Mouse (Mus musculus) spleen, adult 12 weeks (tissue): ENCODE measurements around the gene Zfand3.

Experiments used
- DNase-seq: peaks from one replicate; pipeline ENCODE4 v3.0.0; 2022; ENCODE audit warnings: low spot score

Gene Zfand3

DNA sequence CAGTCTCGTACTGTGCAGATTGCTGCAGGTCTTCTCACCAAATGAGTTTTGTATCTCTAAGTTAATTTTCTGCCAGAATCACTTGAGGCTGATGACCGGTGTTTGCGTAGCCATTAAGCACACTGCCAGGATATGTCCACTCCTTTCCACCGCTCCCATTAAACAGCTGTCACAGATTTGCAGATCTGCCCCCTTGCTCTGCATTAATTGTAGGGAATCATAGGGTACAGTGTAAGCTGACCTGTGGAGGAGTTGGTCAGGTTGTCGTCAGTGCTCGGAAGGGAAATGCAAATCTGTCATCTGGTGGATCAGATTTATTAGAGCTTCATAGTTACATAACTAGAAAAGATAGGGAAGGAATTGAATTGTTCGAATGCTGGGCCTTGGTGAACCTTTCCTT lies 106.1 kb downstream of the Zfand3 start:
- DNase-seq: no peak

DNA sequence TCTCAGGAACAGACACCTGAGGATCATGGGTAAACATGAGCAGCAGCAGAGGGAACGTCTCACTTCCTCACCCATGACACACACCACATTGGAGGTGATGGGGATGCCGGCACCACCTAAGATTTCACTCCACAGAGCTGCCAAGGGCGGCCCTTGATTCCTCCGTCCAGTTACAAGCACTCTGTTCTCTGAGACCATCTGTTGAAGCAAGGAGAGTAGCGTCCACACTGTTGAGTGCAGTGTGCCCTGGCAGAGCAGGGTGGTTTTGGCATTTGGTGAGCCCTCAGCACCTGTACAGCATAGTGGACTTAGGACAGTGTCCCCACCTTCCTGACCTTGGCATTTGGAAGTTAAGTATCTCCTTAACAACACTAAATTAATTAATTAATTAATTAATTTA lies 107.0 kb downstream of the Zfand3 start:
- no peak for DNase-seq

DNA sequence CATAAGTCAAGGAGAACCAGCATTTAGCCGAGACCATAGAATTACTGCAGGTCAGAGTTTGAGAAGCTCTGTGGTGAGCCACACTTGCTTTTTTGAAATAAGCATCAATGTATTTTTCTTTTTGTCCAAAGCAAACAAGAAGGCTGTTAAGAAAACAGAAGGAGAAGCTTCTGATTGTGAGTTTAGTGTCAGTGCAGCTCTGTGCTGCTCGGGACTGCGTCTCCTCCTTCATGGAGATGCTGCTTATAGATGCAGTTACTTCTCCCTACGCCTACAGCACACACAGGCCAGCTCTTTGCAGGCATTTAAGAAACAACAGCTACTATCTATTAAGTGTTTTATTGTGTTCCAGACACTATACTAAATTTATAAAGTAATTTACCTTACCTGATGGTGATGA lies 107.5 kb downstream of the Zfand3 start:
- DNase-seq: no peak

DNA sequence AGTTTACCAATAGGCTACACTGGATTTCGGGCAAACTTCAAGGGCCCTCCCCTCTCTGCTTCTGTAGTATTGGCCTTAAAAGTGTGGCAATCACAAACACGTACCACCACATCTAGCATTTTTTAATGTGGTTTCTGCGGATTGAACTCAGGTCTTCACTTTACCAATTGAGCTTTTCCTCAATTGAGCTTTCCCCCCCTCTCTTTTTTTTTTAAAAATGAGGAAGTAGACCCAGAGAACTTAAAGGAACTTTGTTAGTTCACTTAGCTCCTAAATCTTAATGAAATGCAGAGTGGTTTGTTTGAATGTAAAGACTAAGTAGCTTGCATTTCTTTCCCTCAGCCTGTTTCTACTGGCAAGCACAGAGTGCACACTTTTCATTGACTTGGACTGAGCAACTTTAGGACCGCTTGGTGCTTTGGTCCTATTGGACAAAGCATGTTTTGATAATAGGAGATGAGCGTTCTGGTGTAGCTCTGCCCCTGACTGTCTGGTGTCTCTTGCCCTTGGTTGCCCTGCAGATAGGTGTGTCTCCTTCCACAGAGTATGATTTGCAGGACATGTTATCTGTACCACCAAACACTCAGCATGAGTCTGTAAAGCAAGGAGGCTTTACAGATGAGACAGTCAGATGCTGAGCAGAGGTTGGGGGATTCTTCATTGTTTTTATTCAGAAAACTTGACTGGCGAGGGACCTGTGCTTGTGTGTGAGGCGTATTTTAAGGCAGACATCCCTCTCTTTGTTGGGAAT lies 108.2 kb downstream of the Zfand3 start:
- DNase-seq: no peak

DNA sequence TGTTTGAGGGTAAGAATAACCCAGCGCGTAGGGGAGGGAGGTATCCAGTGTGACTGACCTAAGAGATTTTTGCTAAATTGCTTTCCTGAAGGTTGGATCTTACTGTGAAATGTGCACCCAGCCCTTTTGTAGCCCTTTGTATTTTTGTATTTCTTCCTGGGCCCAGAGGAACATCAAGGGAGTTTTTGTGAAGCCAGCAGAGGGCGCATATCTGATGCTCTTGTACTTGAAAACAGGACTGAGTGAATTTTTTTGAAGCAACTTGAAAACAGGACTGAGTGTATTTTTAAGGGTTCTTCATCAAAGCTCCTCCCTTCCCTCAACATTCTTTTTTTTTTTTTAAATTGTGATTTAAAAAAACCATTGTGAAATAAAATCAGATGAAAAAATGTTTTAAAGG lies 110.2 kb downstream of the Zfand3 start:
- no peak for DNase-seq

DNA sequence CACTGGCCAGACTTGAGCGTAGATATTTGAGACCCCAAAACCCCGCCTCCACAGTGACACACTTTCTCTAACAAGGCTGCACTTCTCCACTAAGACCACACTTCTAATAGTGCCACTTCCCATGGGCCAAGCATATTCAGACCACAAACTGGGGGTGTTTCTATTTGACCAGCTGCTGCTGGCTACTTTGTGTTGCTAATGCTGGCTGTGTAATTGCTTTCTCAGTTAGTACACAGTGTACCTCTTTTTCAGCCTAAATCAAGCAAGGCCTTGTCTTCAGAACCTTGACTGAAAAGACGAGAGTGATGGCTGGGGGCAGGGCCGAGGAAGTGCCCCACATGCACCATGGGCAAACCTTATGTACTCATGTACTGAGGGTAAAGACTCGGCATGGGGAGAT lies 111.7 kb downstream of the Zfand3 start:
- no peak for DNase-seq

DNA sequence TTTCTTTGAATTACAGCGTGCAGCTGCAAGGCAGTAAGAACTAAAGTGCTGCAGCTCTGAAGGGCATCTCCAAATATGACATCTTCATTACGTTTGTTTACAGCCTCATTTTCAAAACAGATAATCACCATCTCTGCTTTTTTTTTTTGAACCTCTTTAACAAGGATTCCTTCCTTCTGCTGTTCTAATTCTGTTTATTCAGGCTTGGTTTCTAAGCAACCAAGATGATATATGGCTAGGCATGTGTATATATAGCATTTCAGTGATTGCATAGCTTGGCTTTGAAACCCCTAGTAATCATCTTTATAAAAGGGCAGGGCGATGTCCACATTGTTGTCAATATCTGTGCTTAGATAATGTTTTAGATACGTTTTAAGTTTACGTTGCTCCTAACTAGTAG lies 113.5 kb downstream of the Zfand3 start:
- DNase-seq: no peak

DNA sequence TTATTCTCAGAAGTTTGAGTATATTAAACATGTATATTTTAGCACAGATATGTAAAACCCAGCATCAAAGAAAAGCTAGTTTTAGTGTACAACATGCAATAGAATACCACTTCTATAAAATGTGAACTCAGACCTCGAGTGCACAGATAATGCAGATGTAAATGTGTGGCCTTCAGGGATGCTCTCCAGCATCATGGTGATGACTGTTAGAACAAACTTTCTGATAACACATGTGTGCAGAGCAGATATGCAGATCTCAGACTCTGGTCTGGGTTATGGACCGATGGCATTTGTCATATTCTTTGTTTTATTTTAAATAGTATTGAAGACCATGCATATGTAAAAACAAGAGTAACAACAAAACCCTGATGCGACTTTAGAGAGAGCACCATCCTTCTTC lies 117.7 kb downstream of the Zfand3 start:
- DNase-seq: no peak

DNA sequence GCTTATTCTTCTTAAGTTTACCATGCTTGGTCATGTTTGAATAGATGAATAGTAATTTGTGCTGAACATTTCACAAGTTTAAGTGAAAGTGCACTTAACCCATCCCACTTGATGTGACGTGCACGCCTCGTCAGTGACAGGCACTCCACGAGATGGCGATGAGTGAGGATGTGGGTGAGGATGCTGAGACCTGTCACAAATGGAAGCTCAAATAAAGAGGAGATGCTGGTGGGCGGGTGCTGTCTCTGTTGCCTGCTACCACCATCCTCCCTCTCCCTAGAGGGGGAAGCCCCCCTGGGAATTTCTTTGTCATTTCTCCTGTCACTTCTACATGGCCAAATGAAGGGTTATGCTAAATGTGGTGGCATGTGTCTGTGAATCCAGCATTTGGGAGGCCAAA lies 123.9 kb downstream of the Zfand3 start:
- no peak for DNase-seq

DNA sequence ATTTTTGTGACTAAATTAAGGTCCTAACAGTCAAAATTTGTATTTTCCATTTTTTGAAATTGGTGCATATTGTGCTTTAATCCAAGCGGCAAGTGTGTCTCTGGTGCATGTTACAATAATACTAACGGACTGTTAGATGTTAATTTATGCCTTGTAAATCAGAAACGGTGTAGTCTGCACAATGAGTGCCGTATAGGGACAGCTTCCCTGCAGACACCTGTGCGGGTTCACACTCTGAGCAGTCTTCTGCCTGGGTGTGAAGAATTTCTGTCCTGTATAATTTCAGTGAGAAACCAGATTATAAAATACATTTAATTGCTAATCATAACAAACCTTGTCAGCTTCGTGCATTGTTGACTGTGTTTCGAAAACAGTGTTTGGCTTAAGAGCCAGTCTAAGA lies 124.7 kb downstream of the Zfand3 start:
- no peak for DNase-seq

DNA sequence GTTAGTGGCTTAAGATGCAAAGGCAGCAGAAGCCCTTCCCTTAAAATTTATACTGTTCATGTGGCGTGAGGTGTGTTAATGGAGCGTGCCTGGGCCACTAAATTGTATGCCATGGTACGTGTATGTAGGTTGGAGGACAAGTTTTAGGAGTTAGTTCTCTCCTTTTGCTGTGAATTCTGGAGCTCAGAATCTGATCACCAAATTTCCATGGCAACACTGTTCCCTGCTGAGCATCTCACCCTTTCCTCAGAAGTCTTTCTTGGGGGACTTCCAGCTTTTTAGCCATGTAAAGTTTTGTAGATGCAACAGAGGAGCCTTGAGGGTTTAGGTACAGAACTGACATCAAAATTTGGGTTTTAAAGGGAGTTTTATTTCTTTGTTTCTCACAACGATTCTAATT lies 125.8 kb downstream of the Zfand3 start:
- DNase-seq: no peak

DNA sequence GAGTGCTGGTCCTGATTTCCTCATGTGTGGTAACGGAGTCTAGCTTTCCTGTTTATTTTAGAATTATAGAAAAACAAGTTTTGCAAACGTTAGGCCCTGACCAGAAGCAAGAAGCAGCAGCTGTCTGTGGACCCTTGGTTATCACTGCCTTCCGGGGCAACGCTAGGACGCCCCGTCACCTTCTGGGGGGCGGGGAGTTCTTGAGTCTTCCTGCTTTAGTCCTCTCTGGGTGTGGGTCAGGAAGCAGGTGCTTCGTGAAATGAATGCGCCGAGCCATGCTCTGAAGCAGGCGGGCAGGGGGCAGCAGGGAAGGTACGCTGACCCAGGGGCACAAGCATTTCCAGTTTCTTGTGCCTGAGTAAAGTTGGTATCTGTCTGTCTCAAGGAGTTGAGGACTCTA lies 129.1 kb downstream of the Zfand3 start:
- DNase-seq: no peak

DNA sequence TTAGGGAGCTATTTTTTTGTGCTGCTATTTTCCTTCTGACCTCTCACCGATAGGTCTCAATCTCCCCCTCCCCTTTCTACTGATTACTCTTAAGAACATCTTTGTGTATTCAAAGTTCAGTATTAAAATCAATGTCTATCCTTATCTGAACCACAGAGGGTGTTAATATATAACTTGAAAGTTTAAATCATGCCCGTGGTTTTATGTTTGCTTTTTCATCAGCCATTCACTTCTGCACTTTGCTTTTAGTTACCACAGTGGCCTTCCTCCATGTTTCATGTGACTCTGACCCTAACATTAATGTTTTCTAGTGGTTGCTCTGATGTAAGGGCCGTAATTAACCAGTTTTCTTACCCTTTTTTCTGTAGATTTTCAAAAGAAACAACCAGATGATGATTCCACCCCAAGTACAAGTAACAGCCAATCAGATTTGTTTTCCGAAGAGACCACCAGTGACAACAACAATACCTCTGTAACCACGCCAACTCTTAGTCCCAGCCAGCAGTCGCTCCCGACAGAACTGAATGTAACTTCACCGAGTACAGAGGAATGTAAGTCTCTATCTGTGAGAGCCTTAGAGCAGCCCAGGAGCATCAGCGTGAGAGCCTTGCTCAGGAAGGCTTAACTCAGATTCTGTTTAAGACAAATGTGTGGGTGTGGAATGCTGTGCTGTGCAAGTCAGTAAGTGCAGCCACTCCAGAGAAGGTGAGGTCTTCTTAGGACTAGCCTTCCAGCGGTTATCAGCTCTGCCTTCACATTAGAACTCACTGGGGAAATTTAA lies 130.6 kb downstream of the Zfand3 start:
- no peak for DNase-seq

DNA sequence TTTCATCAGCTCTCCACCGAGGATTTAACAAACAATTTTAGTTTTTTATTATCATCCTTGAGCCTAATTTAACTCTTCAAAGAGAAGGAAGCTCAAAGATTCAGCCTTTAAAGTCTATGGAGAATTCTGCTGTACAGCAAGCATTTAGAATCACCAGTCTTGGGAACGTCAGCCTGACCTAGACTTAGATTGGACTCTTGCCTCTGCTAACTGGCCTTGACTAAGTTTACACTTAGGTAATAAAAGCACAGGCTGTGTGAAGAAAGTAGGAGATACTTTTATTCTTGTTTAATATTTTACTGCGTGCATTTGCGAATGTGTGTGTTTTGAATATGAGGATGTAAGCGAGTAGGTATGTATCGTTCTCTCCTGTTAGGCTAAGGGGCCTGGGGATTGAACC lies 131.4 kb downstream of the Zfand3 start:
- DNase-seq: no peak

DNA sequence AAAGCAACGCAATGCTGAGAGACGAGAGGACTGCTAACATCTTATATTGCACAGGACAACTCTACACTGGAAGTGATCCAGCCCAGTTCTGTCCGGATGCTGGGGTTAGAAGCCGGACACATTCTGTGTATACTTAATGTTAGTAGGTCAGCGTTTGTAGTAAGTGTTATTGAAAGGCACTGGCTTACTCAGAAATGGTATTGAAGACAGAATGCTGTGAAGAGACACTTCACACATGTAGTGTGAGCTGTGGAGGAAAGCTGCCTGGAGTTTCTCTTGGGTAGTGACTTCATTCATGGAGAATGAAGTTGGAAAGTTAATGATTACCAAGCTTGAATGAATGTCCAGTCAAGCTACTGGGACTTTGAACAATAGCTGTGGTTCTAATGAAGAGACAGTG lies 132.2 kb downstream of the Zfand3 start:
- no peak for DNase-seq

DNA sequence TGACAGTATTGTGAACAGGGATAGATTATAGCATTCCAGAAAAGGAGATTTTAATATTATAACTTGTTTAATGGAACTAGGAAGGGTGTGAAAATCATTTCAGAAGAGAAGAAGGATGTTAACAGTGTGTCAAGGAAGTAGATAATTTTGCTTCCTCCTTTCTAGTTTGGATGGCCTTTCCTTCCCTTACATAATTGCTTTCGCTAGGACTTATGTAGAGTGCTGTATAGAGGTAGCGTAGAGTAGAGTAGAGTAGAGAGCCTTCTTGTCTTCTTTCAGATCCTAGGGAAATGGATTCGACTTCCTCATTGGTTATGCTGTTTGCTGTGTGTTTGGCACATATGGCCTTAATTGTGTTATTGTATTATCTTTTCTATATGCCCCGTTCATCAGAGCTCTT lies 132.6 kb downstream of the Zfand3 start:
- no peak for DNase-seq

DNA sequence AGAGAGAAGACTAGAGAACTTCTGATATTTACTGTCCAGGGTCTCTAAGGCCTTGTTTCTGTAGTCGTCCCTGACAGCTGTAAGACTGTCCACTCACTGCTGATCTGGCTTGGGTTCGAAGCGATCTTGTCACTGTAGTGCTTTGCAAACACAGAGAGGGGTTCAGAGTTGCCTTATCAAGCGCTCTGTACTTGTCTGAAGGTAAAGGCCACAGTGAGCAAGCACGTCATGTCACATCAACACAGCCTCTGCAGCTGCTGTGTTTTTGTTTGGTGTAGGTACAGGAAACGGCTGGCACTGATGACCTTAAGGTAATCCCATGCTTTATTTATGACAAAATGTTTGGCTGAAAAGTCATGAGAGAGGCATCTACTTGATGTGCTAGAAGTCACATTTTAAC lies 139.6 kb downstream of the Zfand3 start:
- DNase-seq: no peak

DNA sequence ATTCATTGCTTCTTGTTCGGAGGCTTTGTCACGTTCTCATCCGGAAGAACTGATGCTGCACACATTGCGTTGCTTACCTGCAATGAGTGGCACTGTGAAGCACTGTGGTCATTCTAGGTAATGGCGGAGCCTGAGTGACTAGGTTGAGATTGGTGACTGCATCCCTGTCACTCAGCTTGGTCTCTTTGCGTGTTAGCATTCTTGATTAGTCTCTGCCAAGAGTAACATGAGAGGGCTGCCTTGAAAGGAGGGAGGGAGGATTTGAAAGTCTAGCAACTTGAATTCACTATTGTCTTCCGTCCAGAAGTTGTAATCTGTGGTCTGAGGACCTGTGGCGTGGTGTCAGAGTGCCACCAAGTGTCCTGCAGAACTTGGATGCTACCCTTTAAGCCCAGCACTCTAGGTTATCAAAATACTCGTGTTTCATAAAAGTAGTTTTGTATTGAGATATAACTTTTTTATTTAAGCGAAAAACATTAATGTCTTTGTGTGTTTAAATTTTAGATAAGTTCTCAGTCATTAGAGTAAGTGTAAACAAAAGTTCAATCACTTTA lies 141.1 kb downstream of the Zfand3 start:
- DNase-seq: no peak

DNA sequence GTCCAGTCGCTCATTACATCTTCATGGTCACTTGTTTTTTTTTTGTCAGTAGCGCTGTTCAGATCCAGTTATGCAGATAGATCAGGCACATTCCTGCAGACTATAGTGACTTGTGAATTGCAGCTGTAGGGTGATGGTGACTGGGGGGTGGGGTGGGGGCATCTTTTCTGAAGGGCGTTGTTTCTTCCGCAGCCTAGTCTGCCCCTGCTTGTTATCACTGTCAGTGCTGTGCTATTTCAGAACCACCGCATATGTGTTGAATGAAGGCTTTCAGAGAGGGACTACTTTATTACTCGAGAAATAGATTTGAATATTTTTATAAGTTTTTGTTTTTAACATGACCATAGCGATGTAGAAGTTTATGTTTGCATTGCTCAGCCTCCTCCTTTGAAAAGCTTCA lies 142.0 kb downstream of the Zfand3 start:
- DNase-seq: no peak

DNA sequence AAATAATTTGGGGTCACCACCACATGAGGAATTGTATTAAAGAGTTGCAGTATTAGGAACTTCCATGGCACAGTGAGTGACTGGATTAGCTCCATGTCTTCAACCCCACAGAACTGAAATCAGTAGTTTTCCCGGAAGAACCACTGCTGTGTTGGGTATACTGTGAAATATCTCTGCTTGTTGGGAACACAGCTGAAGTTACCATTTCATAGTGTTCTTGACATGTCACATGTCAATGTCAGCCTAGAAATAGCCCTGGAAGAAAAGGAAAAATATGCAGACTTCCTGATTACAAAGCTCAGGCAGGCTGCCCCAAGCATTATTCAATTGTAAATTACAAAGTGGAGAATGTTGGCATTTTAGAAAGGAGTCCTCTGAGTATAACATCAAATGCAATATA lies 143.4 kb downstream of the Zfand3 start:
- DNase-seq: no peak

DNA sequence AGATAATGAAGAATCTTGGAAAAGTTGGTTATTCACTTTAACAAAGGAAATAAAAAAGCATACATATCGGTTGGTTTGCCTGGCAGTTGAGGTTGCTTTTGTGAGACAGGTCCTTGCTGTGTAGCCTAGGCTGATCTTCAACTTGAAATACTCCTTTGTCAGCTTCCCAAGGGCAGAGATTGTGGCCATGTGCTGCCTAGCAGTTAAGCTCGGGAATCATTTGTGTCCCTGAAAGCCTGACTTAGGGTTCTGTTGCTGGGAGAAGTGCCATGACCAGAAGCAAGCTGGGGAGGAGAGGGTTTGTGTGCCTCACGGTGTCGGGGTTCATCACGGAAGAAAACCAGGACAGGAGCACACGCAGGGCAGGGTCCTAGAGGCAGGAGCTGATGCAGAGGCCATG lies 143.8 kb downstream of the Zfand3 start:
- DNase-seq: no peak

DNA sequence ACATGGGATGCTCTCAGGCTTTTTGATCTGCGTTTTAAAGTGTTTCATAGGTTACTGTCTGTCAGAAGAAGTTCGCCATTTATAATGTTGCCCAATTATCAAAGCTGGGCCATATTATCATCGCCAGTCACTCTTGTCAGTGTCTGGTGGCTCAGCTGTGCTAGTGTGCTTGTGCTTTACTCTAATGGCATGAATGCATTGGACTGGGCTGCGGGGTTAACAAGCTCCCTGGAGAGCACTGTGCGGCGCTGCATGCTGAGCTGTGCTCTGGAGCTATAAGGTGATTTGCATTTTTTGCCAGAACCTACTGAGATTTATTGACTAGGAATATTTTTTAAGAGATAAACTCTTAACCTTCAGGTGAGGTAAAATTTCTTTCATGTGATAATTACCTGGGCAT lies 145.4 kb downstream of the Zfand3 start:
- no peak for DNase-seq

DNA sequence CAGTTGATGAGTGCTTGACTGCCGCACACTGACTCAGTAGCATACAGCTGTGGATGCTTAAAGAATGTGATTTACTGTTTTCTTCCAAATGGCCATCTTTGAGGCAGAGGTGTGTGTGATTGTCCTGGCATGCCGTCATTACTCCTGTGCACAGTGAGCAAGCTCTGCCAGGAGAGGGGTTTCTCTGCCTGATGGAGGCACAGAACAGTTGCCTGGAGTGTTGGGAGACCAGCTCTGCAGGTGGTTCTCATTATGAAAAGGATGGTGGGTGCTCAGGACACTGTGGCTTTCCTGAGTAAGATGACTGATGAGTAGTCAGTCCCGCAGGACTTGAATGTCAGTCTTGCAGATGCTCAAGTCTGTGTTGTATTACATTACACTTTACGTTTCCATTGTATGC lies 149.6 kb downstream of the Zfand3 start:
- no peak for DNase-seq

DNA sequence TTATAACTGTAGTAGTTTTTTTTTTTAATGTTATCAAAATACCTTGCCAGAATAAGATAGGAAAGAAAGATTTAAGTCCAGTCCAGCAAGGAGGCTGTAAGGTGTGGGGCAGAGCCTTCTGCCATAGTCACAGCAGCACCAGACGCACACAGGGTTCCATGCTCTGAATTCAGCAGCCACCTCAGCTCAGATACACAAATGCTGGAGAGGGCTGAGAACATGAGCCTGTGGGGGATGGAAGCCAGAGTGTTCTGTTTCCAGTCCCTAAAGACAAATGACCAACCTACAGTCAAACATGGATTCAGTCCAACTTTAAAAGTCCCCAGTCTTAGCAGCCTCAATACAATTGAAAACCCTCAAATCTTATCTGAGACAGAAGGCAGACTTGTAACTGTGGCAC lies 150.3 kb downstream of the Zfand3 start:
- DNase-seq: no peak
